Mouse (Mus musculus) retina, postnatal 7 days (tissue): ENCODE data around the gene Kcnn1.
"Not testable (repeated sequence)": the region's sequence is repeated elsewhere in the genome, so short reads cannot be mapped to it uniquely, and the experiment has no call there.

Experiments used
- DNase-seq: peaks from one replicate; pipeline ENCODE4 v3.0.0-alpha.2; 2012; ENCODE audit warnings: low read depth, low spot score

Kcnn1 gene

DNA sequence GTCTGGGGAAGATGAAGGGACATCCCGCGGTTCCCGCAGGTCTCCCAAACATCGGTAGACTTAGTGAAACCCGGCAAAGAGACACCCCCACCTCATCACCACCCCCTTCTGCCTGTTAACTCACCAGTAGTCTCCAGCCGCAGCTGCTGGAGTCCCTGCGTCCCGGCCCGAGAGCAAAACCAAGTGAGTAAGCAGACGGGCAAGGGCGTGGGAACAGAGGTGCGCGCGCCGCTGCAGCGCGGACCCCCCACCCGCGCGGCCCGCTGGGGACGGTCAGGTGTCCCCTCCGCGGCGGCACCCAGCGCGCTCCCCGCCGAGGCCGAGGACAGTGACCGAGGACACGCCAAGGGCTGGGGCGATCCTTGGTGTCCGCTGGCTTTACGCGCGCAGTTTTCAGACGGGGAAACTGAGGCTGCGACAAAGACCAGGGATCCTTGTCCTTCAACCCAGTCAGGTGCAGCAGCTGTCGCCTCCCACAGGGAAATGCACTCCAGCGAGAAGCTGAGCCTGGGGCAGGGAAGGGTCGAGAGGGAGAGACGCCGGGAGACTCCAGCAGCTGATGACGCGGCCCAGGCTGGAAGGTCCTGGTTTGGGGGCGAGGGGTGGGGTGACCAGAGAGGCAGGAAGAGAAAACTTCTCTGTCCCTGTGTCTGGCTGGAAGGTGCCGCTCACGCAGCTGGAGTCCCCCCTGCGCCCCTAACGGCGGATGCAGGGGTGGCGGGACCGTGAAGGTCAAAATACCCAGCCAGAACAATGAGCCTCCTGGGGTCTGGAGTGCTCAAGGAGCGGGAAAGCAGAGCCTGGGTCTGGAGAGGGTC, at the start of gene Kcnn1:
Gene Kcnn1, minus strand, starts transcription at position 435 of the 818 bp plus-strand sequence.
- no peak for DNase-seq

DNA sequence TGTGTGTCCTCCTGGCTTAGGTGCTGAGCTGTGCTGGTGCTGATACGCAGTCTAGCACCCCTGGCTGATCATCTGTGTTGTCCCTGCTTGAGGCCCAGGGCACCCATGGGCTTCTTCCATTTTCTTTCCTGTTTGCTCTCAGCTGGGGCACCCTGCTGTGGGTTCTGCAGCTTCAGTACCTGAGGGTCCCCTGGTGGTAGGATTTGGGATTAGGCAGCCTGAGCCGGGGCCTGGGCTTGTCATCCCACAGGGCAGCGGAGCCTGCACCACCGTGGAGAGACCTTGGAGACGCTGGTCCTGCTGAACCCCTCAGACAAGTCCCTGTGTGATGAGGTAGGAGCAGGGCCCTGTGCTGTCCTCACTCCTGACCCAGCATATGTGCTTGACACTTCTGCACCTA, 48.5 kb upstream of the Kcnn1 start:
- DNase-seq = no peak

DNA sequence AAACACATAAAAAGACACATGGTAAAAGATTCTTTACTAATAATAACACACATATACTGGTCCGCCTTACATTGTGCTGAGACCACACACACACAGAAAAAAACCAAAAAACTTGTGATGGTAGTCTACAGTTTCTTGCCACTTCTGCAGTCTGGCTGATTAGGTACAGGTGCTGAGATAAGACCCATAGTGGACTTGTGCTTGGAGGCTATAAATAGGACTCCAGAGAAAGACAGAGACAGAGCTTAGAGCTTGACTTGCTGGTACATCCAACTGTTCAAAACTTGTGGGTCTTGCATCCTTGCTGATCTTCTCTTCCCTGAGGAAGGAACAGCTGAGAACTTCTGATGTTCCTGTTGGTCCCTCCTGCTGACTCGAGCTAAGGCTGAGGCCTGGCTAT, 44.5 kb upstream of the Kcnn1 start:
- no peak for DNase-seq

DNA sequence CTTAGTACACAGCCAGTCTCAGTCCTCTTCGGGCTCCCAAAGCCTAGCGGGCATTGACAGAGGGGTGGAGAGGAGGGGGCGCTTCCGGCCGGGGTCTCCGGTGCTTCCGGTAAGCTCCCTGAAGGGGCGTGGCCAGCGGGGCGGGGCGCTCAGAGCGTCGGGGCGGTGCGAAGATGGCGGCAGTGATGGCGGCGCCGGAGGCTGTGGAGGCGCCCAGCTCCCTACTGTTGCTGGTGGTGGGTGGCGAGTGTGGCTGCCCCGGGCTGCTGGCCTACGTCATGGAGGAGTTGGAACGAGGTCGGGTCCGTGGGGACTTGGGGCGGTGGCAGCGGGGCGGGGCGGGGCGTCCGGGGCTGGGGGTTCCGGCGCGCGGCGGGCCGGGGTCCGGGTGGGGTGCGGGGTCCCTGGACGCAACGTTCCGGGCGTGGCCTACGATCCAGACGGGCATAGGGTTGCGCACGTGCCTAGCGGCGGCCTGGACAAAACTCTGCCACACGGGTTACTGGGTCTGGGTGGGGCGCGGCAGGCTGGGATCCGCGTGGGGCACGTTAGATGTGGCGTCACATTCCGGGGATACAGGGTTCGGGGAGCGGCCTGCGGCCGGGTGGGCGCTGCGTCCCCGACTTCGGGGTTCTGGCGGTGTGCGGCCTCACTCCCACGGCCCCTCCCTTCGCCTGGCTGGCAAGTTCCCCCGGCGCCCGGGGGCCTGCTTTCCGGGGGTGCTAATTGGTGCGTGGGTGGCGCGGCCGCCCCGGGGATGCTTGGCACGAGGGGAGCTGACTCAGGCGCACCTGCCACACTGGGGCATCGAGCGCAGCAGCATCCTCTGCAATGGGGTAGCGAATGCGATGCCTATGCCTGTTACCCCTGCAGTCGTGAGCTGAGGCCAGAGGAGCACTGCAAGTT, 43.0 kb upstream of the Kcnn1 start, which contains the start of gene Map1s:
Gene Map1s, plus strand, starts transcription at position 102 of the 906 bp plus-strand sequence.
- DNase-seq = peak; percentile 82

DNA sequence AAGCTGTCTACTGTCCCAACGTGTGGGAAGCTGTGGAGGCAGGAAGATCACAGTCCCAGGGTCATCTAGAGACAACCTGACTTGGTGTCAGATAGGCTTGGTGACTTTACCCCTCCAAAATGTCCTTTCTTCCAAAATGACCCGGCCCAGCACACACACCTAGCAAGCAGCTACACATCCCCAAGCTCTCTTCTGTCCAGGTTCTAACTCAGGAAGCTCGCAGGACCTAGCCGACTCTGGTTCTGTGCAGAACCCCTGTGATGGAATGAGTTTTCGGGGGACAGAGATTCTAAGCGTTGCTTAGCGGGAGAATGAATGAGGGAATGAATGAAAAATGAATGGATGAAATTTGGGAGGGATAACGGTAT, 42.4 kb upstream of the Kcnn1 start:
- DNase-seq = no peak

DNA sequence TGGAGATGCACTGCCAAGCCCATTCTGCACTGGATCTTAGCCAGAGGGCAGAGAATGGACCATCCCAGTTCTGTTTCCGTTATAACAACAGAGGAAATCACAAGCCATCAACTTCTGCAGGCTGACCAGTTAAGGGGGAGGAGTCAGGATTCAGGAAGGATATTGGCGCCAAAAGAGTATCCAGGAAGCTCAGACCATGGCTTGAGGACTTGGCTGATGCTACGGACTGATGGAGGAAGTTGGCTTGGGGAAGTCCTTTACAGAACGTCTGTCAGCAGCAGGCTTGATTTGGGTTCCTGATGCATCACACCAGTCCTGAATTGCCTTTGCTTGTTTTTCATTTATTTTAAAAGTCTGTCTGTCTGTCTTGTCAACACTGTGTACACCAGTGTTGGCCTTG, 41.5 kb upstream of the Kcnn1 start:
- no peak for DNase-seq

DNA sequence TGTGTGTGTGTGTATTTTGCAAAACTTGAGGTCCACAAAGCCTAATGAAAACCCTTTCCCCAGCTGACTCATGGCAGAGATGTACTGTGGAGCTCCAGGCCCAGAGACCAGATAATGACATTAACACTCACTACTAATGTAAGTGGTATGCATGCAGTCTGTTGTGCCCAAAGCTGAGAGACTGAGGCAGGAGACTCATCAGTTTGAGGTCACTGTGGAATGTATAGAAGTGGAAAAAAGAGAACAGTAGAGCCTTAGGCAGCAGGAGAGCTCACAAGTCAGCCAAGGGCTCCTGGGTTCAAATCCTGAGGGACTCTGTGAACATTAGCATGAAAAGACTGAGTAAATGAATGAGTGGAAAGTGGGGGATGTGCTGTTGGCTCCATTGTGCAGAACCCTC, 40.5 kb upstream of the Kcnn1 start:
- DNase-seq = no peak

DNA sequence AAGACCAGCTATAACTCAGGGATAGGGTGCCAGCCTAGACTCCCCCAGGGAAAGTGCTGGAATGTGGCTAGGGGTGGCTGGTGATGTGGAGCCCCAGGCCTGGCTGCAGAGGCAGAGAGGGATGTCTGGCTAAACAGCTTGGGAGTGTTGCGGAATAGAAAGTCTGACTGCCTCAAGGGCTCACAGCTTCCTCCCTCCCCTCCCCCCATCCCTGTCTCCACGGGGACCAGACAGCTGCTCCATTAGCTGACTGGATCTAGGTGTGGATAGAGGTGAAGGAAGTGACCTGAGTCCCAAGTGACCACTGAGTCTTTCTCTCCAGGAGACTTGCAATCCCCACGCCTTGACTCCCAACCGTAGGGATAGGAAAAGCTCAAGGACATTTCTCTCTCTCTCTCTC, 40.1 kb upstream of the Kcnn1 start:
- no peak for DNase-seq

DNA sequence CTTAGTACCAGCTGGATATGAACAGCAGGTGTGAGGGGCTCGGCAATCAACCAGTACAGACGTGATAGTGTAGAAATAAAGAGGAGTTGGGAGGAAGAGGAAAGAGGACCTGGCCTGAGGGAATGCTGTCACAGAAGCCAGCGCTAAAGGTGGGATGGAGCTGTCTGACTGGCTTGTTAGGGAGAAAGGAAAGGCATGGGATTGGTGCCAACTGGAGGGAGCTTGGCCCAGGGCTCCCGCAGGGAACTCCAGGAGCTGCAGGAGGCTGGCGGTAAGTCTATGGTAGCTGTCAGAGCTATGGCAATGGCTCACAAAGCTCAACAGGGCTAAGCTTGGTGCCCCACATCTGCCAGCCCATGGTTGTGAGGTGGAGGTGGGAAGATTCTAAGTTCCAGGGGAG, 39.2 kb upstream of the Kcnn1 start:
- no peak for DNase-seq

DNA sequence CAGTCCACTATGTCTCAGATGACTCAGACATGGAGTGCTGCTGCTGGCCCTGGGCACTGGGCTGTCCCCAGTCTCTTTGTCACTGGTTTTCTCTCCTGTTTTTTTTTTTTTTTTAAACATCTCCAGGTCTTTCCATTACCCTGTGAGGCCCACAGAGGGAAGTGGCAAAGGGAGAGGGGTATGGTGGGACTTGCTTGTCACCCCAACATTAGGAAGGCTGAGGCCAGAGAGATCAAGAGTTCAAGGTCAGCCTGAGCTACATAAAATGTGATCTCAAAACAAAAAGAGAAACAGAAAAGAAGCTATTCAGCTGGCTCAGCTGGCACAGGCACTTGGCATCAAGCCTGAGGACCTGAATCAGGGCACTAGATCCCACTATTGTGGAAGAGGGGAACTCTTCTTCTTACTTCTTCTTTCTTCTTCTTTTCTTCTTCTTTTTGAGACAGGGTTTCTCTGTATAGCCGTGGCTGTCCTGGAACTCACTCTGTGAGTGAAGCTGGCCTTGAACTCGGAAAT, 37.9 kb upstream of the Kcnn1 start:
- no peak for DNase-seq

DNA sequence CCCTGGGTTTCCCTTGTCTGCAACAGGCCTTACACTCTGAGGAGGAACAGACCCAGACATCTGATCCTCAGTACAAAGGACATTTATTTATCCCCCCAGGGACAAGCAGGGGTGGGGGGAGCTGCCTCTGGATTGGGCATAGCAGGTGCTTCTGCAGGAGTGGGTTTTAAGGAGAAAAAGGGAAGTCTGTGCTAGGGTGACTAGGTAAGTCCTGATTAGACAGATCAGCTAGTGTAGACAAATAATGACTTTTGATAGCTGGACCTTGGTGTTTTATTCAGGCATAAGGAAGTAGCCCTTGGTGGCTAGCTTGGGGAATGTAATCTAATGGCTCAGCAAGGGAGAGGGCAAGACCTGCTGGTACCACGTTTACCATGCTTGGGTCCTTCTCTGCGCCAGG, 36.2 kb upstream of the Kcnn1 start:
- no peak for DNase-seq

DNA sequence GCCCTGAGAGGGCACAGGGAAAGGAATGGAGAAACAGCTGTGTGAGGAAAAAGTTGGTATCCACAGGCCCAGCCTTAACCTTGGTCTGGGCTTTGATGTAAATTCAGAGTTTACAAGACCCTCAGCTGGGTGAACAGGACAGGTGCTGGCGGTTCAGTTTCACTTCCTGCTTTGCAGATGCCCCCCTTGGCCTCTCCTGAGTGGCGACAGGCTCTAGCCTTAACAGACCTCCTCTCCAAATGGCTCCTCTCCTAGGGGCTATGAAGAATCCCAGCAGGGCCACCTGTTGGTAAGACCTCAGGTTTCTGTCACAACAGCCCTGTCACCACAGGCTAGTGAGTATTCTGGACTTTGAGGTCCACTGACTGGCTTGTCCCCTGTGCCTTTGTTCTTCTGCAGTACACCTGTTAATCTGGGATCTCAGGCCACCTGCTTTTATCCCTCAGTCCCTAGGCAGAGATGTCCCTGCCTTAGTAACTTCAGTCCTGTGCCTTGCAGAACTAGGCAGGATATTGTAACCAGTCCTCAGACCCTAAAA, 35.7 kb upstream of the Kcnn1 start:
- DNase-seq = no peak

DNA sequence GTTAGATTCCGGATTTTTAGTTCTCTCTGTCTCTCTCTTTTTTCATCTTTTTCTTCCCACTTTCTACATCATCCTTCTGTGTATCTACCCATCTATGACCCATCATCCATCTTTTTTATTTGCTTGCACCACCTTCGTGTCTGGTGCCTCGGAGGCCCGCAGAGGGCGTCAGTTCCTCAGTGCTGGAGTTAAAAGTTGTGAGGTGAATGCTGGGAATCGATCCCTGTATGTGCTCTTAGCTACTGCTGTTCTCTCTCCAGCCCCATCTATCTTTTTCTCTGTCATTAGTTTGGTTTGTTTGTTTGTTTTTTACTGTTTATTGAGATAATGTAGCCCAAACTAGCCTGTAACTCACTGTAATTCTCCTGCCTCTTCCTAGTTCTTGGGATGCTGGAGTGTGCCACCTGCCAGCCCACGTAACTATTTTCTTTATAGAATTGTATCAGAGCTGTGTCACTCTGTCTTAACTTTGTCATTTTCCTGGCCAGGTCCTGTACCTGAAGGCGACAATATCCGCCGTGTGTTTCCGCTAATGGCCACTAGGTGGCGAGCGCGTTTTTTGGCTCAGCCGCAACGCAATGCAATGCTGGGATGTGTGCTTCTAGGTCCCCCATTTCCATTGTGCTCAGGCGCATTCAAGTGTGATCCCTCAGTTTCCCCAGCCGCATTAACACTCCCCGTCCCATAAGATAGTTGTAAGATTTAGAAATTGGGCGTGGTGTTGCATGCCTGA, 34.8 kb upstream of the Kcnn1 start:
- peak; percentile 66 for DNase-seq

DNA sequence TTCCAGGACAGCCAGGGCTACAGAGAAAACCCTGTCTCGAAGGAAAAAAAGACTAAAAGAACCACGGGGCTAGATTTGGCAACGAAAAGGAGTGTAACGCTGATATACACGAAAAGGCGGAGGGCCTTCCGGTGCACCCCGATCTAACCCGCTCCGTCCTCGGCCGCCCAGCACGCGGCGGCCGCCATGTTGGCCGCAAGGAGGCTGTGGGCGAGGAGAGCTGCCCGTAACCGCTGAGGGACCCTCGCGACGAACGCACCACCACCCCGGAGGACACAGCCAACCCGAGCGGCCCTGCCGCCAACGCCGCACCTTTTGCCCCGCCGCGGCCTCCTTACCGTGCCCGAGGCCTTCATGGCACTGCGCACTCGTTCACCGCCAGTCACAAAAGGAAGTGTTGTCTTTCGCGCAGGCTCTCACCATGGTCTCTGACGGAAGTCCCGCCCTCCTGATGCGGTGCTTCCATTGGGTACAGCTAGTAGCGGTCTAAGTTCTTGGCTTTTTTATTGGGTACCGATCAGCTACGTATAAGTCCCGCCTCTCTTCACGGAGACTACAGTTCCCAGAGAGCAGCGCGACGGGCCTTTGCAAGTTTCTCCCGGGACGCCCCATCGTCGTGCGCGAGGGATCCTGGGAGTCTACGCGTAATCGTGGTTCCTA, 34.1 kb upstream of the Kcnn1 start, which contains the start of gene Rpl18a:
Gene Rpl18a, minus strand, starts transcription at position 392 of the 660 bp plus-strand sequence.
- DNase-seq = peak; percentile 98

DNA sequence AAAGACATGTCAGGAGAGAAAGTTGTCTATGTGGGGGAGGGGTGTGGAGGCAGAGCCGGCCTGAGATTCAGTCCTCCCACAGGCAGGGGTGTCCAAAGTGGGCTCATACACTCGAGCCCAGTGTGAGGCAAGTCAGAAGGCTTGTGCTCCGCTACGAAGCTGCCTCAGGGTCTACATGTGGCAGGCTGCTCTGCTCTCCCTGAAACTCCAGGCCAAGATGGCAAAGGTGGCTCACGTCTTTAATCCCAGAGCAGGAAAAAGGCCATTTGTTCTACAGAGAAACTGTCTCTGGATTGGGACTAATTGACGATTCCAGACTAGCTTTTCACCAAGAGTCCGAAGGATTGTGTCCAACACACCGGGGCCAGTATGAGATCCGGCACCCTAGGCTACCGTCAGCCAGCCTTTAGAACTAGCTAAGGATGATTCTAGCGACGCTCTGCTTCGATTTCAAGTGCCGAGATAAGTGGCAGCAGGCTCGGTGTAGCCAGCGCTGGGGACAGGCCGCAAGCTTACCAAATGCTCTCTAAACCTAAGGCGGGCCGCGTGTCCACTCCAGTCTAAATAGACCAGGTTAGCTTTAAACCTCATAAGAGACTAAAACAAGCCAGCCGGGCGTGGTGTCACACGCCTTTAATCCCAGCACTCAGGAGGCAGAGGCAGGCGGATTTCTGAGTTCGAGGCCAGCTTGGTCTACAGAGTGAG, 33.4 kb upstream of the Kcnn1 start:
- no peak for DNase-seq

DNA sequence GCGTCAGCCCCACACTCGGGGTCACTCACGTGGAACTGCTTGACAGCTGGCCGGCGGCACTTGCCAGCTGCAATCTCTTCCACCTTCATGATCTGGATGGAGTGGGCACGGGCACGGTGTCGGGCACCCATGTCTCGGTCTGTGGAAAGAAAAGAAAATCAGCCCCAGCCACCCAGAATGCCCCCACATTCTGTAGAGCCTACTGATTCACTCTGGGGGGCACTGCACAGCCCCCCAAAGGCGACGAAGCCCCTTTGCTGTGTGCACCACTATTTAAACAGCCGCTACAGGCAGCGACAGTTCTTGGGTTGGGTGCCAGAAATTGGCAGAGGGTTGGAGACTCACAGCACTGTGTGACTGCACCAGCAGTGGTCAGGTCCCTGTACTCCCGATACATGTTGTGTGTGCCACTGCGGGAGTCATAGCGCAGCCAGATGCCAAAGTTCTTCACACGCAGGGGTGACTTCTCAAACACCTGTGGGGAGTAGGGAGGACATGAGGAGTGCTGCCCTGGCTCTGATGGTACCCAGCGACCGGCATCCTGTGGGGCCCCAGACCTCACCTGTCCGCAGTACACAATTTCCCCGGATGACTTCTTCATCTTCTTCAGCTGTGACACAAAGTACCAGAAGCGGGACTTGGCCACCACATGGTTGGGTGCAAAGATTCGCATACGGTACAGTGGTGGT, 32.7 kb upstream of the Kcnn1 start:
- DNase-seq = not testable (repeated sequence)

DNA sequence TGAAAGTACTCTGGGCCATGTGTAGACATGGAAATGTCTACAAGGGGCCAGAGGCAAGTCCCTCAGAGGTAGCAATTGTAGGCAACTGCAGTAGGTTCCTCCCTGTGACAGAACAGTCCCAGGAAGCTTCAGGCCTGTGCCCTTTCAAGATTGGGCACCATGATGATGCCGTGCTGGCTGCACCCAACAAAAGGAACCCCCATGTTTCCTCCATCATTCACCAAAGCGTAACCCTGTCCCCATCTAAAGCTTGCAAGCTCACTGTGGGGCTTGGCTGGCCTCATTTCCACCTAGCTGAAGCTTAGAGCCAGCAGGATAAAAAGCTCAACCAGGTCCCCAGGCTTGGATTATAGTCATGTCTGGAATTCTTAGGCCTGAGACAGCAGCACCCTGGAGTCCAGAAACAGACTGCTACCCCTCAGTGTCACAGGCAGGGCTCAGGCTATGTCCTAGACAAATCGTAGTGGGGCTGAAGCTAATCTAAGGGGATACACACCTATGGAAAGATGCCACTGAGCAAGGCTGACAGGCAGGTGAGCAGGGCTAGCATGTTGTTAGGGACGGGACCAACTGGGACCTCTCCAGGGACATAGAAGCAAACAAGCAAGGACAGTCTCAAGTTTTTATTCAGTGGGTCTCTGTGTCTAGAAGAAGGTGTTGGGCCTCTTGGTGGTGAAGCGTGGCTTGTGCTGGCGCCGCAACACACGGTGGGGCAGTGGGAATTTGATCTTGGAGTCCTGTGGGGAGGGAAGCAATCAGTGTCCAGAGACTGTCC, 31.9 kb upstream of the Kcnn1 start:
- DNase-seq = no peak

DNA sequence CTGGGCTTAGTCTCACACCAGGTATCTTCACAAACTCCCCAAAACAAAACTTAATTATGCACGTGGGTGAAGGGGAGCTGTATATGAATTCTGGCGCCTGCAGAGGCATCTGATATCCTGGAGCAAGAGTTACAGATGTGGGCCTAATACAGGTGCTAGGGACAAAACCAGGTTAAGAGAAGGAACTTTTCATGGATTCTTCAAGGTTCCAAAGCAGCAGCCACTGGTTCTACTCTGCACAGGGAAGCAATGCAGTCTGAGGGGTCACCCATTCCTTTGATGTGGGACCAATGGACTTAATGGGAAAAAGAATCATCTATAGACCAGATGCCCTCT, 31.3 kb upstream of the Kcnn1 start:
- no peak for DNase-seq
